Mouse (Mus musculus) liver, embryonic 14.5 days (tissue): ENCODE measurements around the gene Nipal4.

Experiments used
- CTCF ChIP-seq: IDR thresholded peaks from 2 replicates; pipeline ENCODE4 v1.5.1; 2016; ENCODE audit warnings: antibody characterized with exemption, low read depth, control low read depth
- EP300 ChIP-seq: IDR thresholded peaks from 2 replicates; pipeline ENCODE4 v1.6.1; 2016; ENCODE audit warnings: antibody characterized with exemption, low read depth

- TF ChIP-seq EP300 (no peak), CTCF (no peak)
These were observed 46.2 kb downstream of the Nipal4 start for GRCm38 (mm10) chr11:46120084-46120483.
